Mouse (Mus musculus): ENCODE results near the gene E130311K13Rik.

The E130311K13Rik gene

DNA sequence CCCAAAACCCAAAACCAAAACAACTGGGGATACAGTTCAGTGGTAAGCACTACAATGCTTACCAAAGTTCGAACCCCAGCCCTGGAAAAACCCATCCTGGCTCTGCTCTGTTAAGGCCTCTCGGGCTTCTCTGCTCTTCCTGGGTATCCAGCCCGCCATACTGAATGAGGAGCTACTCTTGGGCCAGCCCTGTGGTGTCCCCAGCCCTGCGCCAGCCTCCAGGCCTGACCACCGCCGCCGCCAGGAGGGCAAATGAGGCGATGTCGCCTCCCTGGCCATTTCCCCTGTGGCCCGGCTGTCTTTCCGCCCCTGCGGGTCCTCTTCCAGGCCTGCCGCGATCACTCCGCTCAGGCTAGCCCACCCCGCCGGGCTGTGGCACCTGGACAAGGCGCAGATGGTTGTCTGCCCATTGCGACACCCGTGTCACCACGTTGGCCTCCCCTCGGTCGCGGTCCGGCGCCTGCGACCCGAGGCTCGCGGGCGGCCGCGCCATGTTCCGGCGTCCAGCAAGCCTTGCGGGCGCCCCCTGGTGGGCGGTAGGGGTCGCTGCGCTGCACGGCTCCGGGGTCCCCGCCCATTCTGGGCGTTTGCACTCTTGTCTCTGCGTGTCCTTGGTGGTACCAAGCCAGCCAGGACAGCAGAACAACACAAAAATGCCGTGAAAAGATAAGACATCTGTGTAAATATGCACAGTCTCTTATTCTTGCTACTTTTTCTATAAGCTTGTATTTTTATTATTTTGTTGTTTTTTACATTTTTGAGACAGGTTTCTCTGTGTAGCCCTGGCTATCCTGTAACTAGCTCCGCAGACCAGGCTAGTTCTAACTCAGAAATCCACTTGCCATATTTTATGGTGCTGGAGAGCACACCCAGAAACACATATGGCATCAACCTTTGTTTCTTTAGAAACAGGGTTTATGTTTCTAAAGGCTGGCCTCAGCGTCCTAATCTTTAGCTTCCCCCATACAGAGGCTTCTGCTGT is at the start of gene E130311K13Rik:
TSS of gene E130311K13Rik (minus strand) at position 595 of the 982 bp plus-strand sequence.
- ATAC-seq (ENCODE audit: low TSS enrichment): peak; percentile 92

DNA sequence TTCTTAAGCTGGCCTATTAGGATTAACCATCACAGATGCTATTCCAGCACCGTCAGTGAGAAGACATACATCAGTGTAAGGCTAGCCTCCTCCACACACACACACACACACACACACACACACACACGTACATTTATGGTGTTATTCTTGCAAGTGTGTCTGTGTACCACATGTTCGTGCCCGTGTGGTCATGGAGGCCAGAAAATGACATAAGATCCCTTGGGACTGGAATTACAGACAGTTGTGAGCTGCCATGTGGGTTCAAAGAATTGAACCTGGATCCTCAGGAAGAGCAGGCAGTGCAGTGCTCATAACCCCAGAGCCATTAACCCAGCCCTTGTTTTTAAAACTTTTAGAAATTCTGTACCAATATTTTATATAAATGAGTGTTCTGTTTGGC is 48.6 kb upstream of the E130311K13Rik start:
- no peak for ATAC-seq (ENCODE audit: low TSS enrichment)

DNA sequence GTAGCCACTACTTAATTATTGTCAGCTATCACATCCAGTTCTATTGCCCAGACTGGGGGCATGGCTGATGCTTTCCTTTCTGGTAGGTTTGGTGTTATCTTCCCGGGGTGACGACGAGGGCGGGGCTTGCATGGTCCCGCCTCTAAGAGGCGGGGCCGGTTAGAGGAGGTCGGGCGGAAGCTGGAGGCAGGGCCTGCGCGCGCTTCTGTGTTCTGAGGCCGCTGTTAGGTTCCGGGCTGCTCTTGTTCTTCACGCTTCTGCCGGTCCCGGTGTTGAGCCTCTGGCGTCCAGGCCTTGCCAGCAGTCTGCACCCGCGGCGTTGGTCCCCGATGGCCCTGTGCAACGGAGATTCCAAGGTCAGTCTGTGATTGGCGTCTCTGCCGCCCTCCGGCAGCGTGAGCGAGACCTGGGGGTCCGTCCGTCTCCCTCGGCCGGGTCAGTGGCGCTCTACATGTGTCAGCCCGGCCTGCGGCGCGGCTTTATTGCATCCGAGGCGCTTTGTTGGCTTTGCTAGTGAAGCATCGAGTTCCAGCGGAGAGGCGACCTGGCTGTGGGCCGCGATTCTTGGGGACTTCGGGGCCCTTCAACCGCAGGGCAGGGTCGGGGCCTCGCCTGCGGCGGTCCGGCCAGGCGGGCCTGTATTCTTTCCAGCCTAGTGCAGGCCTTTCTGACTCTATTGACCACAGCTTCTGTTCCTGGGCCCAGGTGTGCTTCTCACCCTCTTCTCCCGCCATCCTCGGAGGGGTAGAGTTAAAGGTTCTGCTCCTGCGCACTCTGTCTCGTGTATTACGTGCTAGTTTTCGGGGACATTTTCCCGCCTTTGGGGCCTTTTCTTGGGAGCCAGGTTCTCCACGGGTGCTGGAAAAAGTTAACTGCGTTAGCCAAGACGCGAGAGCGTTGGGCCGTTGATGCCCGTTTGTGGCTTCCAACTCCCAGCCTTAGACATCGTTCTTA is 47.0 kb upstream of the E130311K13Rik start, which contains the start of gene Gmps:
TSS of gene Gmps (plus strand) at position 152 of the 954 bp plus-strand sequence.
- peak; percentile 99 for ATAC-seq (ENCODE audit: low TSS enrichment)

DNA sequence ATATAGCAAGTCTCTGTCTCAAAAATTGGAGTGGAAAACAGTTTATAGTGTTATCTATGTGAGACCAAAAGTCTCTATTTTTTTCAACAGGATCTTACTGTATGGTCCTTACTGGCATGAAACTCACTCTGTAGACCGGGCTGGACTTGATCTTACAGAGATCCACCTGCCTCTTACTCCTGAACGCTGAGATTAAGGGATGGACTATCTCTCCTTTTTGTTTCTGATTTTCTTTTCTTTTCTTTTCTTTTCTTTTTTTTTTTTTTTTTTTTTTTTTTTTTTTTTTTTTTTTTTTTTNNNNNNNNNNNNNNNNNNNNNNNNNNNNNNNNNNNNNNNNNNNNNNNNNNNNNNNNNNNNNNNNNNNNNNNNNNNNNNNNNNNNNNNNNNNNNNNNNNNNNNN is 36.7 kb upstream of the E130311K13Rik start:
- ATAC-seq (ENCODE audit: low TSS enrichment): no peak

DNA sequence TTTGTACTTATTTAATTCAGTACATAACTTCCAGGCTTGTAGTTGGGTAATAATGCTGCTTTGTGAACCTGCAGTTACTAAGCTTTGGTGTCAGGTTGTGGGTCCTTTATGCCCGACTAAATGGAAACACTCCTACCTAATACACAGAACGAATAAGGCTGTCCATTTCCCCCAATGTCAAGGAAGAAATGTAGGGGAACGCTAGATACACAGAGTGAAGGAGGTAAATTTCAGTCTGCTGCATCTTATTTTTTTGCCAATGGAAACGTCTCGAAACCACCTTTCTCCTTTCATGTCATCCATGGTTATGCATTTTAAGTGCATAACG is 35.6 kb upstream of the E130311K13Rik start:
- no peak for ATAC-seq (ENCODE audit: low TSS enrichment)

DNA sequence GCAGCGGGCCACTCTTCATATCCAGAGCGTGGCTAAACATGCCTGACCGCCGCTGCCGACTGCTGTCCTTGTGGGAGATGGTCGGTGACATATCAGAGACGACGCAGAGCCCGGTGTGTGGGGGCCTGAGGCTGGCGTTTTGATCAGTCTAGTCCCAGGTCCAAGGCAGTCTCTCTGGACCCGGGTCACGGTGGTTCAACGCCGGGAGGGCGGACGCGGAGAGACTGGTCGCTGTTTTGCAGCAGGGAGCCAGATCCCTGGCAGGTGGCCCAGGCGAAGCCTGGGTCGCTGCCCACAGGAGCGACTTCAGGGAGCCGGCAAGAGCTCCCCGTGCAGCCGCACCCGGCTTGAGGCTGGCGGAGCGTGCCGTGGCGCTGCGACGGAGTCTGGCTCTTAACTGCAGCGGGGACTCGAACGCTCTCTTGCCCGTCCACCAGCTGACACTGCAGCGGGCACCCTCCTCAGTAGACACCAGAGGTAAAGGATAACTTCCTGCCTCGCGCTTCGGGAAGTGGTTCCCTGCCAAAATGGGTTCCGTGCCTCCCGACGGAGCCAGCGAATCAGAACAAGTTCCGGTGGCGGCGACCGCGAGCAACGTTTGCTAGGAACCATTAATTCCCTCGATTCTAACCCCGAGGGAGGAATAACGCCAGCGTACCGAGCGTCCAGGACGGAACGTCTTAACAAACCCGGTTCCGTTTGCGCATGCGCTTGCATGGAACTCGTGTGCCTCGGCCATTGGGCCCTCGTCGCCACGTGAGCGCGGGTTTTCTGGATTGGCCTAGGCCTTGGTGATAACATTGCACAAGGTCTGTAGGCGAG is 35.0 kb upstream of the E130311K13Rik start, which contains the start of gene Slc33a1:
TSS of gene Slc33a1 (minus strand) at position 669 of the 822 bp plus-strand sequence.
- peak; percentile 97 for ATAC-seq (ENCODE audit: low TSS enrichment)

DNA sequence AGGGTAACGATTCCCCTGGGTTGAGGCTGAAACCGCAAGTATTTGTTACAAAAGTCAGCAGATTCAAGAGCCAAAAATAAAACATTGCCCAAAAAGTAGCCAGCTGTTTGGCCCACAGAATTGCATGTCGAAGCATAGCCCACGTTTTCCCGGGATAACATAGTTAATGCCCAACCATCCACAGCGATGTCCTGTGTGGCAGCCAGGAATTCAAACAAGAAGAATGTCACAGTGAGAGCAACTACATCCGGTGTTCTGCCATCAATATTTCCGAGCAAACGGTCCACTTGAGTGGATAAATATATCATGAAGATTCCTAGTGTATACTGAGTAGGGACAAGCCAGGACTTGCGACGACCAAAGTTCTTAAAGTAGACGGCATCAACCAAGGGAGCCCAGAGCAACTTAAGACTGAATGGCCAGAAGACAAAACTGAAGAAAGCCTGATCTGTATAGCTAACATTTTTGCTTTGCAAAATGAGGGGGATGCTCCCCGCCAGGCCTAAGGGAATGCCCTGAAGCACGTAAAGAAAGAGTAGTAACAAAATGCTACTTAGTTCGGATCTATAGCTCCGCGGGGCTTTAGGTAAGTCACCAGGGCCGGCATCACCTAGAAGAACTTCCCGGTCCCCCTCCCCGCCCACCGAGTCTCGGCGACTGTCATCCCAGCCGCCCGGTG is 34.3 kb upstream of the E130311K13Rik start:
- ATAC-seq (ENCODE audit: low TSS enrichment): peak; percentile 5; the same call in 1 of the 2 replicates

DNA sequence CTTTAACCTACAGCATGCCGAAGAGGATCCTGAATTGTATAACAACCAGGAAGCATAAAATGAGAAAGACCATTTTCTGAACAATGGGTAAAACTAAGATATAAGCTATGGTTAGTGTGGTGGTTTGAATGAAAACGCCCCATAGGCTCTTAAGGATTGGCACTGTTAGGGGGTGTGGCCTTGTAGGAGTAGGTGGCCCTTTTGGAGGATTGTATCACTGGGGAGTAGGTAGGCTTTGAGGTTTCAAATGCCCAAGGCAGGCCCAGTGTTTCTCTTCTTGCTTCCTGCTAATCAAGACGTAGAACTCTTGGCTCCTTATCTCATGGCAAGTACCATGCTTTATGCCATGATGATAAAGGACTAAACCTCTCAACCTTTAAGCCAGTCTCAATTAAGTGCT is 20.6 kb upstream of the E130311K13Rik start:
- ATAC-seq (ENCODE audit: low TSS enrichment): no peak

DNA sequence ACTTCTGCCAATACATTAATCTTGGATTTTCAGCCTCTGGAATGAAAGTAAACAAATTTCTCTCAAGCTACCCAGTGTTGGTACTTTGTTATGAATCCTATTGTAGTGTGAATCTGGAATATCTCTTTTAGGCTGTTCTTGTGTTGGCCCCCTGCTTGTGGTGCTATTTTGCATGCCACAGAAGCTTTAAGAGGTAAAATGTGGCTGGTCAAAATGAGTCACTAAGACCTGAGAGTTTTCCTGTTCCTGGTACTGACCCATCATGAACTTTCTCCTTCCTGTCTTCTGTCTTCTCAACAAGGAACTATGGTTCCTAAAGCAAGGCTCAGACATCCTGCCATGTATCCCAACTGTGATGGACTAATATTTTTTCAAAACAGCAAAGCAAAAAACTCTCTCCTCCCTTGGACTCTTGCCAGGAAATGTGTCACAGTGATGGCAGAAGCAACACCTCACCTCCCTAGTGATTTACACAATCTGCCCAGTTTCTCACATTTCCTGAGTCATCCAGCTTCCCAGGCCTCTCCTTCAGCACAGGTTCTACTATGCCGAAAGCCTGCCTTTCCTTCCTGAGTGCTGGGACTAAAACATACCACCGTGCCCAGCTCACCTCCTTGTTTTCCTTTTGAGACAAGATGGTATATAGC is 12.1 kb upstream of the E130311K13Rik start:
- peak; percentile 98 for ATAC-seq (ENCODE audit: low TSS enrichment)

DNA sequence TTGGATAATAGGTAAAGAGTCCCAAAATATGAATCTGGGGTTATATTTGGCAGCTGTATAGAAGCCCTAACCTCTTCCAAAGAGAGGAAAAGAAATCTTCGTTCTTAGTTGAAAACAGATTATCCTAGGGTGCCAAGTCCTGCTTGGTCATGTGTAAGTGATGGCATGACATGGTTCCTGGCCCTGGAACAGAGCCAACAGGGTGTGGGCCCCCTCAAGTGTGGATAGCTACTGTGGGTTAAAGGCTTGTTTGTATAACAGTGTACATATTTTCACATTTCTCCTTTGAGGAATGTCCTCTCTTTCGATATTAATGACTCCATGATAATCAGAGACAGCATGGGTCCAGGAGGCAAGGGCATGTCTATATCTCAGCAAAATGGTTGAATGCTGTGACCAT is 9.7 kb upstream of the E130311K13Rik start:
- ATAC-seq (ENCODE audit: low TSS enrichment): no peak

DNA sequence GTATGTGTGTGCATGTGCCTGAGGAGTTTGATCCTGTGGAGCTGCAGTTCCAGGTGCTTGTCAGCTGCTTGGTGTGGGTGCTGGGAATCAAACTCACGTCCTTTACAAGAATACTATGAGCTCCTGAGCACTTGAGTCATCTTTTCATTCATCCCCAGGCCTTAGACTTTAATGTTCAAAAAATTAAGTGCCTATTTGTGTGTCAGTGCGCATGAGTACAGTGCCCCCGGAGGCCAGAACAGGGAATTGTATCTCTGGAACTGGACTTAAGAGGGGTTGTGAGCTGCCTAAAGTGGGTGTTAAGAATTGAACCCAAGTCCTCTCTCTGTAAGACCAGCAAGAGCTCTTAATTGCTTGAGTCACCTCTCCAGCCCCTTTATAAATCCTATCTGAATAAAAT is 9.6 kb downstream of the E130311K13Rik start:
- peak; percentile 64; the same call in 1 of the 2 replicates for ATAC-seq (ENCODE audit: low TSS enrichment)

DNA sequence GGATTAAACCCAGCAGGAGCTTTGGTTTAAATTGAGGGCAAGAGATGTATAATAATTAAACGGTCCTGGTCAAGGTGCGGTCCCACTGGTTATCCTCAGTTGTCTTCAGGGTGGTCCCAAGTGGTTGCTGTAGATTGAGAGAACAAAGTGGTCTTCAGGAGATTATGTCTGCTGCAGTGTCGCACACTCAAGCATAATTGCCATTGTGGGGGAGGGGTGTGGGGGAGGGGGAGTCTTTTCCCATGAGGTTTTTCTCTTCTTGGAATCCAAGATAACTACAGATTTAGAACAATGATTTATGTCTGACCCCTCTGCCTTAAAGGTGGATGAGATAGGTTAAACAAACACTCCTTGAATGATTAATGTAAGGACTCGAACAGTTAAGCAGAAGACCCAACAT is 19.0 kb downstream of the E130311K13Rik start:
- ATAC-seq (ENCODE audit: low TSS enrichment): no peak

DNA sequence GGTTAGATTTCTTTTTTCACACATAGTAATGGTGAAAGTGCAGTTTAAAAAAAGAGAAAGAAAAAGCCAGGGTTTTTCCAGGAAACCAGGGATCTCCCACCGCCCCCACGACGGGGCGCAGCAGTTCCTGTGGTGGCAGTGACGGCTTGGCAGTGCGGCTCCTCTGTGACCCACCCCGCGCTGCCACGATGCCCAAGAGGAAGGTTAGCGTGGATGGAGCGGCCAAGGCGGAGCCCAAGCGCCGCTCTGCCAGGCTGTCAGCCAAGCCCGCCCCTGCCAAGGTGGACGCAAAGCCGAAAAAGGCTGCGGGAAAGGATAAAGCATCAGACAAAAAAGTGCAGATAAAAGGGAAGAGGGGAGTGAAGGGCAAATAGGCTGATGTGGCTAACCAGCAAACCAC is 24.0 kb downstream of the E130311K13Rik start:
- peak; percentile 84 for ATAC-seq (ENCODE audit: low TSS enrichment)

DNA sequence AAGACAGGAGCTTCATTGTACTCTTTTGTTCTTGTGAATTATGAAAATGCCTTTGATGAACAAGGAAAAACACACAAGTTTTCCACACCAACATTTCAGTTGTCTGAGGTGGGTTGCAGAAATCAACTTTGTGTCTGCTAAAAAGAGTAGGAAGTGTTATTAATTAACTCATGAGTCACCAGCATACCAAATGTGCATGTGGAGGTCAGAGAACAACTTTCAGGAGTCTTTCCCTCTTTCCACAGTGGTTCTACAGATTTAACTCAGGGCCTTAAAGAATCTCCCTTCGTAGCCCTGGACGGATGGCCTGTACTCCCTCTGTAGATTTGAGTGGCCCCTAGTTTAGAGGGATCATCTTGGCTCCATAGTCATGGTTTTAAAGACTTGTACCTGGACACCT is 25.1 kb downstream of the E130311K13Rik start:
- no peak for ATAC-seq (ENCODE audit: low TSS enrichment)

DNA sequence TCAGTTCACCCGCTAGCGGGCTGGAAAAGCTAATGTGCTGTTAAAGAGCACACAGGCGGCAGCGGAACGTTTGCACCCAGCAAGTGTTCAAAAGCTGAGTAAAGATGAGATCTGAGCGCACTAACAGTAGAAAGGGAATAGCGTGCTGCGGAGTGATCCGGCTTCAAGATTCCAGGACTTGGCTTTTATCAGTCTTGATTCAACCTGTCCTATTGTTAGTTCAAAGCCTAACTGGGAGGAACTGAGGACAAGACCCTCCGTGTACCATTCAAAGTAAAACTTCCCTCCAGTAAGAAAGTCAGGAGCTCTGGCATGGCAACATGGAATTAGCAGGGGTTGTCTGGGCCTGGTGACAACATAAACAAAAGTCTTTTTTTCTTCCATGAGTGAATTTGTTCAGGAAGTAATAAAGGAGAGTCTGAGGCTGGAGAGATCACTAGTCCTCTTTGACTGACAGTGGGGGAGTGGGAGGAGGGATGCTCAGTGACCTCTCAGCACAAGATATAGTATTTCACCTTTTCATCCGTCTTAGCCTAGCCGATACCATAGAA is 29.2 kb downstream of the E130311K13Rik start:
- ATAC-seq (ENCODE audit: low TSS enrichment): no peak

DNA sequence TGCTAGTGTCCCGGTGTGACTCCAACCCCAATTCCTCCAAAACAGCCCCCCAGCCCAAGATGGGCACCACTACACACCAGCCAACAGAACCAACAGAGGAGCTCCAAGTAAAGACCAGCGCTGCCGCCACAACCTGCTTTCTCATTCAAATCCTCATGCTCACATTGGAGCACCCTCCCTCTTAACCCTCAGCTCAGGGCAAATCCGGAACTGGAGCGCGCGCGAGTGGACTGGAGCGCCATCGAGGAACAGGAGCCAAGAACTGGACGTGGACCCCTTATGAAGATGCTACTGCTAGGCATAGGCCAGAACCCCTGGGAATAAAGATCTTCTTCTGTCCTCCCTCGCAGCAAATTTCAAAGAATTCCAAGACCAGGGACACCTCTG is 30.0 kb downstream of the E130311K13Rik start, which contains the start of gene Plch1:
TSS of gene Plch1 (minus strand) at position 164 of the 387 bp plus-strand sequence.
- peak; percentile 80 for ATAC-seq (ENCODE audit: low TSS enrichment)

DNA sequence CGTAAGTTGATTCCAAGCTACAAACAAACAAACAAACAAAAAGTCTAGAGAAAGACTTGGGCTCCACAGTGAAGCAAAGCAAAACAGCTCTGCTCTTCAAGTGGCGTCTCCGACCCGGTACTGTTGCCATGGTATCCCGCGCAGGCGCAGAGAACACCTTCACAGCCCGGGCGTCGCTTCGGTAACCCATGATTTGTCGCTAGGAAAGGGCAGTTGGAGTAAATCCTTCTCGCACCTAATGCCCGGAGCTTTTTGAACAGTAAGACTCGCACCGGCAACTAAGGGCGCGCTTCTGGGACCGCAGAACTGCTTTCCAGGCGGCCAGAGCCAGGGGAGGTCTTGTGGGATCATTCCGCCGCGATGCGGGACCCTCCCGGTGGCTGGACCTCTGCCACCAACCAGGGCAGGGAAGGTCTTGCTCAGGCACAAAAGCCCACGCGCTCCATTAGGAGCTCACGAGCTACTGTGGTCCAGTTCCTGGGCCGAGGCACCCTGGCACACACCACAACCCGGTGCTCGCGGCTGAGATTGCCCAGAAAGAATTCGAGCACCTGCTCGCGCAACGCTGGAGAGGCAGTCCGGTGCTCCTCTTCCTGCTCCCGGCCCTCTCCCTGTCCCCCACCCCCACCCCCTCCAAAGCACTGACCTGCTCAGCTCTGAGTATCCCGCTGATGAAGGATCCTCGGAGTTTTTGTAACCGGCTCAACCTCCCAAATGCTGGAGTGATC is 30.5 kb downstream of the E130311K13Rik start:
- peak; percentile 97 for ATAC-seq (ENCODE audit: low TSS enrichment)

DNA sequence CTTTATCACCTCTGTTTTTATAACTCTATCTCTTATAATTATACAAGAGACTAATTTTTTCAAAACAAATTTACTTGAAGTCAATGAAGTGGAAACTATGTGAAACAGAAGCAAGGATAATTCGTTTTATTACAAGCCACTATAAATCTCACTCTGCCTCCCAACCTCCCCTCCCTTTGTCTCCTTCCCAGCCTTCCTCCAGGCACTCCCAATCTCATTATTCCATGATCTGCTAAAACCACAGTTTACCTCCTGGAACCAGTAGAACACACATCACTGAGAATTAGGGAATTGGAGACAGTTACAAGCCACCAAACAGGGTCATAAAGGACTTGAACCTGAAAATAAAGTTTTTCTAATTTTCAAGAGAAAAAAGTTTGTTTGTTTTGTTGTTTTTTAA is 32.1 kb downstream of the E130311K13Rik start:
- no peak for ATAC-seq (ENCODE audit: low TSS enrichment)

DNA sequence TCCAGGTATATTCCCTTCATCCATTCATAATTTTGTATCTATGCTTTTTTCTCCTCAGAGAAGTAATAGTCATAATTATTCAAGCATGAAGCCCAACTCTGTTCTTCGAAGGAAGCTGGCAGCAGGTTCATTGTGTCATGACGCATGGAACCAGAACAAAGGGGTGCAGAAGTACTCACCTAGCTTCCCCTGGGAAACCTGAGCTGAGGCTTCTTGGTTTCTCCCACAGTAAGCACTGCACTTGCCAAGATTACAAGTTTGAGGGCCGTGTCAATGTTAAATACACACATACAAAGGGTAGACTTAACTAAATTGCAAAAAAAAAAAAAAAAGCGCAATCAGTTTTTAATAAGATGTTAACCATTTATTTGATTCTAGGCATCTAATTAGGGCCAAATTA is 33.0 kb downstream of the E130311K13Rik start:
- ATAC-seq (ENCODE audit: low TSS enrichment): no peak

Data from frontal cortex, adult (tissue).